Mouse (Mus musculus): ENCODE results near the gene Cacna1g. TPM values are rescaled to one million over a fixed set of nuclear protein-coding genes. Genes with fewer than 3 reads are reported as not detected.
A peak's percentile ranks its signal among the peaks of the same experiment; 100 is the strongest.

The Cacna1g gene
- 10 to 100 TPM; 48.7 to 52.8 TPM for total RNA-seq (2021)

DNA sequence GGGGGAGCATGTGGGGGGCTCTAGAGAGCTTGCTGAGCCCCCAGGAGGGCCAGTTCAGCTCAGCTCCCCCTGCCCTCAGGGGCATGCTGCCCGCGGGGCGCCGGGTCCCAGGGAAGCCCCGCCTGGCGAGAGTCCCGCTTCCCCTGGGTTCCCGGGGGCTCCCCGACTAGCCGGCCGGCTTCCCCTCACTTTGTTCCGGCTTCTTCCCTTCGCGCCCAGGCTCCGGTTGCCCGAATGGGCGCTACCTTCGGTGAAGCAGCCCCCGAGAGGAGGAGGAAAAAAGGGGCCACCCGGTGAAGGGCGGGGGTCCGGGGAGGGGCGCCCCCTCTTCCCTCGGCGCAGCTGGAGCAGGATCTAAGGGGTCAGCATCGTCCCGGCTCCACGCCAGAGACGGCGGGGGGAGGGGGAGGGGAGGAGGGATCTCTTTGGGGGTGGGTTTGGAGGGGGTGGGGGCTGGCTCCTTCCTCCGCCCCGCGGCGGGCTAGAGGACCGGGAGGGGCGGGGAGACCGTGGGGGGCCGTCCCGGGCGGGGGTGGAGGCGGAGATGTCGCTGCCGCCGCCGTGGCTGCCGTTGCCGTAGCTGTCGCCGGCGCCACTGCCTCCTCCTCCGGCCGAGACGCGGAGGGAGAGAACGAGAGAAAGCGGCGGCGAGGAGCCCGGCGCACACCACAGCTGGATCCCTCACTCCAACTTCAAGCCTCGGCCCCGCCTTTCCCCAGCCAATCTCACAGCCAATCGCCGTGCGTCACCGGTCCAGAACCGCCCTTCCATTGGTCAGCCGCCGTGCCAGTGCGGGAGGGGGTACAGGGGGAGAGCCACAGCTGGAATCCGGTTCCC is at the start of gene Cacna1g:
Gene Cacna1g (minus strand): TSS at position 492 of the 837 bp plus-strand sequence.
- peak; percentile 93 for DNase-seq

DNA sequence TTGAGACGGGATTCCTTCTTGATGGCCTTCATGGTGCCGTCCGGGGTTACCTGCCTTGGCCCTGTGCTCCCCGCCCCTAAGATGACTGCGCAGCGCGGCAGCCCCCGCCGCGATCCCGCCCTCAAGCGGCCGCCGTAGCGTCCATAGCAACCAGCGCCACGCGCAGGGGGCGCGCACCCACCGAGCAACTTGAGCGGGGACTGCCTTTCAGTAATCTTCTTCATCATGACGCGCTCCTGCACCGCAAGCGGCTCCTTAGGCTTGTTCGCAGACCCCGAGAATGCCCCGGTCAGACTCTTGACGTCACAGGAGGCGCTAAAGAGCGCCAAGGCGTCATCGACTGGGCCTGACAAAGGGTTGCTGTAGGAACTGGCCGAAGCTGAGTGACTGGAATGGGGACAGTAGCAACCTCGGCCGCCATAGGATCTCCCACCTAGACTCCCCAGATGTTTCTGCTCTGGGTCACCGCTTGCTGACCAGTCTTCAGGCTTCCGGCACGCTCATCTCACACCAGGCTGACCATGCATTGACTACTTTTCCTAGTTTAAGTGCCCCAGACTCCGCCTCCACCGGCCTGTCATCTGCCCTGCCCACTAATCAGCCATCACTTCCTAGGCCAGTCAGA is 47.3 kb upstream of the Cacna1g start, which contains the start of gene Mycbpap:
Gene Mycbpap (minus strand): TSS at position 524 of the 625 bp plus-strand sequence.
- peak; percentile 65 for DNase-seq

DNA sequence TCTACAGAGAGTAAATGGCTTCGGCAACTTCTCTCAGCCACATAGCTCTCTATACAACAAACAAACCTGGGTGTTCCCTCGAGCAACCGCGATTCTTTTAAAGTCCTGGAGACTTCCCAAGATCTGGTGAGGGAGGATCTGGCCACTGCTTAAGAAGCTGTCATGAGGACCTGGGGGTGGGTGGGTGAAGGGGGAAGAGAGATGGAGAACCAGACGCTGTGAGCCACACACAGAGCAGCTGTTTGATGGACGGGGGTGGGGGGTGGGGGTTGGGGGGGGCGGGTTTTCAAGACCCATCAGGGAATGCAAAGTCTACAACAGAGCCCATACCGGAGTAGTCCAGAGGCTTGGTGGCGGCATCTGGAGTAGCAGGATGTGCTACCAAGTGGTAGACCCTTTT is 39.5 kb upstream of the Cacna1g start:
- DNase-seq = no peak

DNA sequence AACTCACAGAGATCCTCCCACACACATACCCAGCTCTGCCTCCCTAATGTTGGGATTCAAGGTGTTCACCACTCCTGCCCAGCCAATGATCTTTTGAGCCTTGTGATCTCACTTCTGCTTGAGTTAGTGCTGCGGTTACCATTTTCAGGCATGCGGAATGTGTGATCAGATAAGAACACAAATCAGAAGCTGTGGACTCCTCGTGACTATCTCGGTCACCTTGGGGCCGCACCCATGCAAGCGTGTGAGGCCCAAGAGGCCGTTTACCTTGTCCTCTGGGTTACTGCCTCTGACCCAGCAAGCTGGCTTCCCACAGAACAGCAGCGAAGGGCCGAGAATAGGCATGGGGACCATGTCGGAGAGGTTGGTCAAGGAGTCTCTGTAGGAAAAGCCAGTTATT is 35.0 kb upstream of the Cacna1g start:
- DNase-seq = no peak

DNA sequence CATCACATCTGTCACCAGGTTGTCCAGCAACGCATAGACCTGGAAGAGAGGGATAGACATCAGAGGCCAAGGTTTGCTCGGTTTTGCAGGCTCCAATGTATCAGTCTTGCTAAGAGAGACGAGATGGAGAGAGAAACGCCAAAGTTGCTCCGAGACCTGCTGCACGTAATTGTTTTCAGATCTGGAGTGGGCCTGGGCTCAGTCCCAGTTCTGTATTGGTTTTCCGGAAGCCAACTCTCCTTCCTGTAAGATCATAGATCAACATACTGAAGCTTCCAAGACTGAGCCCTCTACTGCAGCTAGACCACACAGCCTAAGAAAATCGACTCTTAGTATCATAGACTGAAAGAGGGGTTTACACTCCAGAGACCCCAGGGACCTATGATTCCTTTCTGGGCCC is 27.5 kb upstream of the Cacna1g start:
- no peak for DNase-seq

DNA sequence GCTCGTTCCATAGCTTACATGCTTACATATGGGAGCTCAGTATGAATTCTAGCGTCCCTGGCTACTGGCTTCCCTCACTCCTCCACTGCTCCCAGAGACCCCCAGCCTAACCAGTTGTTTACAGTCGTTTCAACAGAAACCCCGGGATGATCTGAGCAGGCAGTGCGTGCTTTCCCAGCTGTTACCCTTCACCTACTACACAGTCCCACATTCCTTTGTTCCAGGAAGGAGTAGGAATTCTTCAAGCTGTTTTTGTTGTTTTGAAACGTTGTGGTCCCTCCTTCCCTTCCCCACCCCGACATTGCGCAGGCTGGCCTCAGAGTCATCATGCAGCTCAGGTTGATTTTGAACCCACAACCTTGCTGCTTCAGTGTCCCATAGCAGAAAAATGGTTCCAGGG is 26.4 kb upstream of the Cacna1g start:
- no peak for DNase-seq

DNA sequence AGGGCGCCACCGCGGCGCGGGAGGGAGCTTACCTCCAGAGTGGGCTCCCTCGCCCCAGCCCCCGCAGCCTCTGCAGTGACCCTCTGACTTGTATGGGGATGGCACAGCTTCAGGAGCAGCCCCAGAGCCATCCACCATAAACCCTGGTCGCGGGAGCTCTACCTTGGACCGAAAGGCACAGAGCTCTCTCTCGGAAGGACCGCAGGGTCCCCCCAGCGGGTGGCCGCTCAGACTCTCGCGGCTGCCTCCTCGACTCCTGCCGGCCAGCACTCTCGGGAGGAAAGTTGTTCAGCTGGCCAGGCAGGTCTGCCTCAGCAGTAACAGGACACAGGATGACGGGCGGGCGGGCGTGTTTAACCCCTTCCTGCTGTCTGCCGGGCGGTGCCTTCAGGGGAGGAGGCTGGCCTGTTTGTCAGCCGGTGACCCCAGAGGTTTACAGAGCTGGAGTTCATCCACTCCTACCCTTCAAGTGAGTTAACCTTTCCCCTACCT is 25.7 kb upstream of the Cacna1g start, which contains the start of gene Epn3:
Gene Epn3 (minus strand): TSS at position 314 of the 492 bp plus-strand sequence.
- peak; percentile 62 for DNase-seq

DNA sequence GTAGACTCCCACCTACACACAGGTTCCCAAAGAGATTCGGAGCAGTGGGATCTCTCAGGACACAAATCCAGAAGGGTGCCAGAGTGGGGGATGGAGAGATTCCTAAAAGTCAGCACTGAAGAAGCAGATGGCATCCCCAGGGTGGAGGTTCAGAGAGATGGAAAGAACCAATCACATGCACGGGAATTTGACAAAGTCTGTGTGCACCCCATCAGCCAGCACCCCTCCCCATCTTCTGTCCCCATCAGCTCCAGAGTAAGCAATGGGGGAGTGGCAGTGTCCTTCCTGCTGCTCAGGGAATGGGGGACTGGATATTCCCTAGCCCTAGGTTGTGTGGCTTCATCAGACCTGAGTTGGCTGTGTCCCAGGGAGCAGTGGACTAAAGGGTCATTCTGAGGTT is 25.0 kb upstream of the Cacna1g start:
- no peak for DNase-seq

DNA sequence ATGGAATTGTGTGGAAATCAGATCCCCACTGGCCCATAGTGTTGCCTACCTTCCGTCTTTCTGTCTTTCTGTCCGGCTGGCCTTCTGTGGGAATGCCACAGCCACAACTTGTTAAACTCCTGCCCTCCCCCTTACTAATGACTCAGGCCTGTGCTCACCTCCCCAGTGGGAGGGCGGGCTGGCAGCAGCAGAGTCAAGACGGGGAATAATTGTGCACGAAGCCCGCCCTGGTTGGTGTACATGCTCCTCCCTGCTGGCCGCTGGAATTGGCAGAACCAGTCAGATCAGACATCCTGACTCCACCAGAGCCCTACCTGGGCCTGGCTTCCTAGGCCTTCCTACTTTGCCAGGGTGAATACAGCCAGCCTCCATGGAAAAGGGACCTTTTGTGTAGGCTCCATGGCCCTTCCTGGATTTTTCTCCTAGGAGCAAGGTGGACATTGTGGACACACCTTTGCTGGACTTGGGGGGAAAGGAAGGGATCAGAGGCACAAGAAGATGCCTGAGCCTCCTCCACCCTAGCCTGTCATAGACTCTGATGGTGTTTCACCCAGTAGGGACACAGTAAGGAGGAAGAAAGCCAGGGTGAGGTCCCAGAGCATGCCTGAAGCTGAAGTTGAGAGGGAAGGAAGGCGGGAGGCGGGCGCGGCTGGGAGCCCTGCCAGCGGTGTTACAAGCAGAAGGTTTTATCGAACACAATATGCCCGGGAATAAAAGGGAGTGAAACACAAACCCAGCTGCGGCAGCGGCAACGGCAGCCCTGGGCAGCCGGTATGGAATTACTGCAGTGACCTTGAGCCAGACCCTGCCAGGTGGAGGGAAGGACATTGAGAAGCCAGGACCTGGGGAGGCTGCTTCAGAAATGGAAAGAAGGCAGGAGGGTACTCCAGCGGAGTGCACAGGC is 24.3 kb upstream of the Cacna1g start:
- DNase-seq = peak; percentile 70

DNA sequence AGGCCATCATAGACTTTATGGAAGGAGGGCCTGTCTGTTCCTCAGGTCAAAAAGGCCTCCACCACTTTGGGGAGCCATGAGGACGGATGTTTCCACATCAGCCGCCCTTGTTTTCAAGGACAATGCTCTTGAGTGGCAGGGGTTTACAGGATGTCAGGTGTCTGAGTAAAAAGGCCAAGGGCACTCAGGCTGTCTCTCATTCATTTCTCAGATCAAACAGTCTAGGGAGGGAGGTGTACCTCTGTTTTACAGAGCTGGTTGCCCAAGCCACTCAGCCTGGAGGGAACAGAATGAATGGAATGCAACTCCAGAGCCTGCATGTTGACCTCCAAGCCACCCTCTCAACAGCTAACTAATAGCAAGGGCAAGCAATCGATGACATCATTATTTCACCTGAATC is 21.4 kb upstream of the Cacna1g start:
- no peak for DNase-seq

DNA sequence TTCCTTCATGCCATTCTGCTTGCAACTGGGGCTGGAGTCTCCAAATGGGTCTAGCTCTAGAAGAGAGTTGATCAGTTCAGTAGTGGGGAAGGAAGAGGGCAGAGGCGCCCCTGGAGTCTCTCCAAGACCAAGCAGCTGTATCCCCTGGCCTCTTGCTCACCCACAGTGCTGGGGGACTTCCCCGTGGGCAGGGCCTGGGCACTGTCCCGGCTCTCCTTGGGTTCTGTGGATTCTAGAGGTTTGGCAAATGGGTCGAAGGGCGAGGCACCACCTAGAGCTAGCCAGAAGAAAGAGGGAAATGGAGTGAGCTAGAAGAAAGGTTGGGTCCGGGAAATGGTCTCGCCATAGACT is 17.7 kb upstream of the Cacna1g start:
- no peak for DNase-seq

DNA sequence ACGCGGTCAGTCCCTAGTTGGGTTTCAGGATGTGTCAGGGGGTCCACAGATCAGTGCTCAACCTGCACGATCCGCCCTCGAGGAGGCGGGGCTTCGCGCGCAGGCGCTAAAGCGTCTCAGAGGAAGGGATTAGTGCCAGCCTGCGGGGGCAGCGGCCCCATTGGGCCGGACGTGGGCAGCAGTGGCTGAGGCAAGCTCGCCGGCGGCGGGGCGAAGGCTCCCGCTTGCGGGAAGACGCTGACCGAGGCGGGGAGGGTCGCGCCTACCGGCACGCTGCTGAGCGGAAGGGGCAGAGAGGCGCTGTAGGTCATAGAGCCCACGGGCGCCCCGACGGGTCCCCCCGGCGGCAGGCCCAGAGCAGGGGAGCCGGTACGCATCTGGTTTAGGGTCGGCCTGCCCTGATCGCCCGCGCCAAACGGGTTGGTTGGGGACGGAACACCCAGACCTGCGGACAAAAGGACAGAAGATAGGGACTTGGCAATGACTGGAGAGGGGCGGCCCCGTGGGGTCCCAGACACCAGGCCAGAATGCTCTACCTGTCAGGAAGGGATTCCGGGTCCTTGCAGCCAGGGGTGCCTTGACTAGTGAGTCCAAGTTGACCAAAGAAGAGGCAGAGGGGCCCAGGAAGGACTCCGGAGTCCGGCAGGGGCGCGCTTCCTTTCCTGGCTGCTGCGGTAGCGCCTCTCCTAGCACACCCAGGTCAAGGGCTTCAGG is 17.2 kb upstream of the Cacna1g start:
- peak; percentile 48 for DNase-seq

DNA sequence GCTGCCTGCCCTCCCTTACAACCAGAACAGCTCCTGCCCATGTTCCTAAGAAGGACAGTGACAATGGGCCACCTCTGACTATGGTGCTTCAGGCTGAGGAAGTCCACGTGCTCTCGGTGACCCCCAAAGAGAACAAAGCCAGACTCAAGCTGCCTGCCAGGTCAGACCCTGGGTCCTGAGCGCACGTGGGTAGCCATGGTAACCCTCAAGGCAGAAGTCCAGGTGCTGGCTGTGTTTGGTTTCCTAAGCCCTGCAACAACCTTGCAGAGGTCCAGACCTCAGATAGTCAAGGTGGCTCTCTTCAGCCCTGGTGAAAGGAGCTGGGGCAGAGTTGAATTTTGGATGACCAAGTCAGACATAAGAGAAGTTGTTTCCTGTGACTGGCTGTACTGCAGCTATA is 15.7 kb upstream of the Cacna1g start:
- no peak for DNase-seq

DNA sequence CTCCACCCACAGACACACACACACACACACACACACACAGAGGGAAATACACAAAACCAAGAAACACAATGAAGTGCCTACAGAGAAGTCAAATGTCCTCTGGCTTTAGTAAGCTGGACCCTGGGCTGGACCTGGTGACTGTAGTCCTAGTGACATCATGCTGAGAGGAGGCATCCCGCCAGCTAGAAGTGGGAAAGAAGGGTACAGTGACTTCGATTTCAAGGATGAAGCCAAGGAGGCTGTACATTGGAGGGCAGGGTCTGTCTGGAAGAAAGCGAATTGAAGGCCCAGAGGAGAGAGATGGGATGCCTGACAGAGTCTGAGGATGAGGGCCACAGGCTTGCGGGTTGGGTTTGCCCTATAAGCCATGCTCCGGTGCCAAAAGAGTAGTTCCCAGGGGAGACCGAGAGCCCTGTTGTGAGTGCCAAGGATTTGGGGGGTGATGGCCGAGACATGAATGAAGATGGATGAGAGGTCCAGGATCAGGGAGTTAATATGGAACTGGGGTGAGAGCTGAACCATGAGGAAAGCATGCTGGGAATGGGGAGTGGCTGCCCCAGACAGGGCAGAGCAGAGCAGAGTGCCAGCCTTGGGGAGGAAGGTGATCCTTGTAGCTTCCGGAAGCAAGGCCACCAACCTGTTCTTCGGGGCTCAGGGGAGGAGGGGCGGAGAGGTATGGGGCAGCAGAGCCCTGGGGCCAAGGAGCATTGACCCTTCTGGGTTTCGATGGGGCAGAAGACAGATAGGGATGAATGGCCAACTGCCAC is 15.0 kb upstream of the Cacna1g start:
- DNase-seq = no peak

DNA sequence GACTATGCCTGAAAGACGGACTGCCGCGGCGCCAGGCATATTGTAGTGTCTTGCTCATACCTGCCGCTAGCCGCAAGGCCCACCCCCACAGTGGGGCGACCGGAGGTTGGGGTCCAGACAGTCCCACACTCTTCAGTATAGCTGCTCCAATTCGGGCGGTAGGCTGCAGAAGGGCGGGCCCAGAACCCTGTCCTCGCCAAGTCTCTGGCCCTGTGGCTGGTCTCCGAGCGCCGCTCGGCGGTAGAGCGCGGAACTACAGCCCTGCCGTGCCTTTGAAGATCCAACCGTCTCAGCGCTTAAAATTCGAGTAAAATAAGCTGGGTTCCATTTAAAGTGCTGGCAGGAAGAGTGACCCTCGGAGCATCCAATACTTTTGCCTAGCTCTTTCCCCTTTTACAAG is 12.0 kb upstream of the Cacna1g start, which contains the start of gene Spata20:
Gene Spata20 (minus strand): TSS at position 179 of the 400 bp plus-strand sequence.
- DNase-seq = peak; percentile 93

DNA sequence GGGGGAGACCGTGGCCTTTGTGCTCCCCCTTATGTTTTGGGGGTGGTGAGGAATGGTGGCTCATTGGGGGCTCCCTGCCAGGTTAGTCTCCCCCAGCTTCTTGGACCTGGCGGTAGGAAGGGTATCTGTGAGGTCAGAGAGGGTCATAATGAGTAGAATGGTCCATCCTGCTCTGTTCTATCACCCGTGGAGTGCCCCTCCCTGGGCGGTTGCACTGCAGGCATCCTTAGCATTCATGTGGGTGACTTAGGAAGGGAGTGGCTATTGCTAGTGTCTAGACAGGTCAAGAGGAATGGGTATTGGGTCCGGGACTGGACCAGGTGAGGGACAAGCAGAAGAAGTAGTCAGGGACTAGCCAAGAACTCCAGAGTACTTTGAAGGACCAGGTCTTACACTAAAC is 11.2 kb upstream of the Cacna1g start:
- DNase-seq = no peak

DNA sequence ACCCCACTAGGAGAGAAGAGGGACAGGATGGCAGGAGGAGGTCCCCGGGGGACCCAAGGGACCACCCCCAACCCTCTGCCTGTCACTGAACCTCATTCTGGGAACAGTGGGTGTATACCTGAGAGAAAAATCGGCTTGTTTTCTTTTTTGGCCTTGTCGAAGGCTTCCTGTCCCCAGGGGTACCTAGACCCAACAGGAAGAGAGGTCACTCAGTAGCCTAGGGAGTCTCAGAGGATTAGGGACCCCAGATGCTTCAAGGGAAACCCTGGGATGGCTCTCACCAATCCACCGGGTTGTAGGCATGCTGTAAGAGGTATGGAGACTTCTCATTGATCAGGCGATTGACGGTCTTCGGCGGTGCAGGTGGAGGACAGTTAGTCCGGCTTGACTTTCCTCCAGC is 10.6 kb upstream of the Cacna1g start:
- DNase-seq = no peak

DNA sequence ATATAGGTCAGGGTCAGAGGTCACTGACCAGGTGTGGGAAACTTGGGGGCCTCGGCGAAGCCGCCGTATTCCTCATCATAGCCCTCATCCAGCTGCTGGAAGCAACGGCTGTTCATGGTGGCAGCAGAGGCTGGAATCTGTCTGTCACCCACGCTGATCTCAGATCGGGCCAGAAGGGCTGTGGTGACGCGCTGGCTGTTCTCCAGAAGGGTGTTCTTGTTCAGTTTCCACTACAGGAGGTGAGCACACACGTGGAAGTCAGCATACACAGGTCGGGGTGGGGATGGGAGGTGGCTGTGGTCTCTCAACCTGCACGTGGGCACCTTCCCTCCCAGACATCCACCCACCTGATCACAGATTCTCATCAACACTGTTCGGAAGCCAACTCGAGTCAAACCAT is 9.9 kb upstream of the Cacna1g start:
- DNase-seq = no peak

DNA sequence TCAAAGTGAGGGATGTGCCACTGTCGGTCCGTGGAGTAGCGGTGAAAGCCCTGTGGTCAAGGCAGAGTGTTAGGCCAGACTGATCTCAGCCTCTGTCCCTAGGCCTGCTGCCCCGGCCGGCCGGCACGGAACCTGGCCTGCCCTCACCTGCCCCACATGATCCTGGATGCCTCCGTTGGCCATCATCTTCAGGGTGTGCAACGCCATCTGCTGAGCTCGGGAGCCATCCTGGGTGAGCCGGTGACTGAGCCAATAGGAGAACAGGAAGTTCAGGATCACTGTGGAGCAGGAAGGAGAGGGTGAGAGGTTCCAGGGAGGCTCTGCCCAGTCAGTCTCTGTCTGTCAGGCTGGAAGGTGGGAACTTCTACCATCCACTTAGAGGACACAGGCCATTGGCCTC is 9.4 kb upstream of the Cacna1g start:
- DNase-seq = no peak

DNA sequence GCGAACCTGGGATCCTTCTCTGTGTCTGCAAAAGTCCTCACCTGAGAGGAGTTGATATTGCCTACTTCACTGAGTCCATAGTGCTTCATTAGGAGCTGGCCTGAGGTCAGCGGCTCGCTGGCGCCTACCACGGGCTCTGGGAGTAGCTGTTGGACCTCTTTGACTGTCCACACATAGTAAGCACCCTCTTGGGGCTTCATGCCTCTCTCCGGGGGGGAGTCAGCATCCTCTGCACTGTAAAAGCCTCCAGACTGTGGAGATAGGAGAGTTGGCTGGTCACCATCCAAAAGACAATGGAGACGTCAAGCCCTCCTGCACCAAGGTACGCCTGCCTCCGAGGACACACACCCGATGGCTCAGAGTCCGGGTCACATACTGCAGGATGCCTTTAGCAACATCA is 8.7 kb upstream of the Cacna1g start:
- DNase-seq = no peak

DNA sequence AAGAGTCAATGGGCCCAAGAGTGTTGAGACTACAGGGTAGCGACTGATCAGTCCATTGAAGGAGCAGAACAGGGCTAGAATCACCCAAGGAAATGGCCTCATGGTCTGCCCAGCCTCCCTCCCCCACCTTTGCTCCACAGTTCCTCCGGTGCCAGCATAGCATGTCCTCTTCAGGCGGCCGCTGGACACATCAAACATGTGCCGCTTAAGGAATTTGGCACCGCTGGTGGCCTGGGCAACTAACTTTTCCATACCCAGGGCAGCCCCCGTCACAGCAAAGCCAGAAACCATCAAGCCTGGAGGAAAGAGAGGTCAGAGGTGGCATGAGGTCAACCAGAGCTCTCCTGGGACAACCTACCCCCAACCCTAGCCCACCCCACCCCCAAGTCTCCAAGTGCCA is 8.0 kb upstream of the Cacna1g start:
- DNase-seq = peak; percentile 49

Measured in heart, postnatal 4 days (tissue).